Mouse (Mus musculus) brain, embryonic 18.5 days (tissue): ENCODE results near the gene Nudt14.

Experiments used
- DNase-seq: peaks from one replicate; pipeline ENCODE4 v3.0.0-alpha.2; 2012; ENCODE audit warnings: low read depth, low spot score

Gene Nudt14

GRCm38 (mm10) chr12:112912951-112913745, 28.8 kb downstream of the Nudt14 start:
- no peak for DNase-seq

GRCm38 (mm10) chr12:112911701-112912100, 30.2 kb downstream of the Nudt14 start:
- no peak for DNase-seq

GRCm38 (mm10) chr12:112908991-112909390, 32.9 kb downstream of the Nudt14 start:
- DNase-seq = no peak

GRCm38 (mm10) chr12:112905001-112905400, 36.9 kb downstream of the Nudt14 start:
- DNase-seq = no peak

GRCm38 (mm10) chr12:112903941-112904340, 38.0 kb downstream of the Nudt14 start:
- DNase-seq = no peak

- no peak for DNase-seq
Measured at GRCm38 (mm10) chr12:112900641-112901040, 41.3 kb downstream of the Nudt14 start.

GRCm38 (mm10) chr12:112898960-112899359, 43.0 kb downstream of the Nudt14 start:
- no peak for DNase-seq

- no peak for DNase-seq
Measured at GRCm38 (mm10) chr12:112898351-112898750, 43.6 kb downstream of the Nudt14 start.

GRCm38 (mm10) chr12:112897522-112898212, 44.3 kb downstream of the Nudt14 start:
- DNase-seq = no peak

- no peak for DNase-seq
Measured at GRCm38 (mm10) chr12:112894969-112895368, 47.0 kb downstream of the Nudt14 start.

- no peak for DNase-seq
Measured at GRCm38 (mm10) chr12:112894303-112894884, 47.5 kb downstream of the Nudt14 start.

- no peak for DNase-seq
Measured at GRCm38 (mm10) chr12:112885465-112885864, 56.5 kb downstream of the Nudt14 start.
